Mouse (Mus musculus) adrenal gland, postnatal 4 days (tissue): ENCODE measurements at regions not wholly inside any gene's neighbourhood (a gene's known extent, or its start where the extent isn't known, plus 50 kb on each side); places are given as distances from the start of the nearest gene placed in this dataset.

Experiments
- DNase-seq, 2 experiments: peaks; one replicate each; pipeline ENCODE4 v3.0.0; 2021 to 2022; ENCODE audit warnings: low spot score in 2 of 2, mixed read lengths in 2 of 2

GRCm38 (mm10) chr8:127885211-127885610 is 473.2 kb upstream of the Nrp1 start:
- DNase-seq, result no peak

GRCm38 (mm10) chr8:127885831-127886230 is 472.6 kb upstream of the Nrp1 start:
- no peak for DNase-seq

DNA sequence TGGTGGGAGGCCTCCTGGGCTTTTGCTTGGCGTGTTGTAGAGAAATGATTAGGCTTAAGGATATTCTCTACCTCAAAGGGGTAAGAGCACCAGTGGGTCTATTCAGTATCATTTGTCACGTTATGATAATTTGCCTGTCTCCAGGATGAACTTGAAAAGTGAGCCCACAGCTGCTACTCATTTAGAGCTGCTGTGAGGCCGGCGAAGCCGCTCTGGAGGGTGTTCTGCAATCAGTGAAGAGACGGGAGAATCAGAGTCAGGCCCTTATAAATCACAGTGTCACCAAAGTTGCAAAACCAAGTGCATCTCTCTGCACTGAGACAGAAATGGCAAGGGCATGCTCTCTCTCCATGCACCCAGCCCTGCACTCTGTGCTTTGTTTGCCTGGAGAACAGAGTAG is 467.7 kb upstream of the Nrp1 start:
- no peak for DNase-seq

GRCm38 (mm10) chr8:127894284-127894683 is 464.1 kb upstream of the Nrp1 start:
- DNase-seq, result no peak

DNA sequence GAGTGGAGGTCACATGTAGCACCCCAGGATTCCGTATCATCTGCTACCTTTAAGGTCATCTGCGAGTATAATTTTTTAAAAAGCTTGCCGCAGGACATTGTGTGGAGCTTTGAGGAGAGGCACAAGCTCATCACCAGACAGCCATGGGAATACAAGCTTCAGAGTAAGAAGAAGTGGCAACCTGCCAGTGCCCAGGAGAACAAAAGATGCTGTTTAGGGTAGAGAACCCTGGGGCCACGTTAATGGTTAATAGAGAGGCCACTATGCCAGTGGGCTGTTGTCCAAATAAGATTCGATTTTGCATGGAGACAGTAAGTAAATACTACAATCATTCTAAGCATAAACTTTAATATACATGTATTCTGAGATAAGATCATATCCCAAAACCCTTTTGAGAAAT is 450.0 kb upstream of the Nrp1 start:
- no peak for DNase-seq

- no peak for DNase-seq
Measured at GRCm38 (mm10) chr8:127909580-127909979, 448.8 kb upstream of the Nrp1 start.

DNA sequence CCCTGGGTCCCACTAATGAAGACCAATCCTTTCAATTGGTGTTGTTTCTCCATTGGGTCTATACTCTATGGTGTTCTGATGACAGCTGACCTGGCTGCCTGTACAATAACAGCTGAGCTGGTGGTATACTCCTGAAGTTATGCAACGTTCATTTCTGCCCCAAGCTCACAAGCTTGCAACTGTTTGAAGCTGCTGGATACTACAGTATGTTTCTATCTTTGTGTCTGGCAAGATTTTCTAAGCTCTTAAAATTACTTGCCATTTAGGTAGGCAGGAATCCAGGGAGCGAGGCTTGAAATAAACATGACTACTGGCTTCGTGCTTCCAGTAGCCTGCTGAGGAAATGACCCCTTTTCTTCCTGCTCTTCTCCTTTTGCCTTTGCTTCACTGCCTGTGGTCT is 444.3 kb upstream of the Nrp1 start:
- no peak for DNase-seq

- no peak for DNase-seq
Measured at GRCm38 (mm10) chr8:127914914-127915313, 443.5 kb upstream of the Nrp1 start.

GRCm38 (mm10) chr8:127915591-127916028 is 442.8 kb upstream of the Nrp1 start:
- no peak for DNase-seq

DNA sequence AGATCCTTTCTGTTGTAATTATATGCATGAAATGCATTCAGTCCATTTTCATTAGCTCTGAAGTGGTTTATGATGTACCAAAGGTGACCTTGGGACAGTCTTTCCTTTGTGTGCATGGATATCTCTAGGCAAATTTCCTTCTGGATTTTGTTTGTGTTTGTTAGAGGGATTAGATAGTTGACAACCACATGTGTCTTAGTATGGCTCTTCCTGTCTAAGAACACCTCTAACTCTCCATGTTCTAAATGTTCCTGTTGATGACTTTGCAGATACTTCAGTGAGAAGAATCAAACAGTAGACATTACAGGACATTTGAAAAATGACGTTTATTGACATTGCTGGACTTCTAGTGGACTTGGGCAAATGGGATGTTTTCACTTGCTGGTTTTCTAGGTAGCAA is 436.5 kb upstream of the Nrp1 start:
- DNase-seq, result no peak

GRCm38 (mm10) chr8:127923321-127923720 is 435.1 kb upstream of the Nrp1 start:
- no peak for DNase-seq

- DNase-seq, result no peak
Measured at GRCm38 (mm10) chr8:127932276-127932675, 426.1 kb upstream of the Nrp1 start.

- no peak for DNase-seq
Measured at GRCm38 (mm10) chr8:127936792-127937435, 421.5 kb upstream of the Nrp1 start.

- no peak for DNase-seq
Measured at GRCm38 (mm10) chr8:127939284-127939985, 419.0 kb upstream of the Nrp1 start.

- DNase-seq, result no peak
Measured at GRCm38 (mm10) chr8:127939986-127940359, 418.4 kb upstream of the Nrp1 start.

- no peak for DNase-seq
Measured at GRCm38 (mm10) chr8:127942319-127942718, 416.1 kb upstream of the Nrp1 start.

DNA sequence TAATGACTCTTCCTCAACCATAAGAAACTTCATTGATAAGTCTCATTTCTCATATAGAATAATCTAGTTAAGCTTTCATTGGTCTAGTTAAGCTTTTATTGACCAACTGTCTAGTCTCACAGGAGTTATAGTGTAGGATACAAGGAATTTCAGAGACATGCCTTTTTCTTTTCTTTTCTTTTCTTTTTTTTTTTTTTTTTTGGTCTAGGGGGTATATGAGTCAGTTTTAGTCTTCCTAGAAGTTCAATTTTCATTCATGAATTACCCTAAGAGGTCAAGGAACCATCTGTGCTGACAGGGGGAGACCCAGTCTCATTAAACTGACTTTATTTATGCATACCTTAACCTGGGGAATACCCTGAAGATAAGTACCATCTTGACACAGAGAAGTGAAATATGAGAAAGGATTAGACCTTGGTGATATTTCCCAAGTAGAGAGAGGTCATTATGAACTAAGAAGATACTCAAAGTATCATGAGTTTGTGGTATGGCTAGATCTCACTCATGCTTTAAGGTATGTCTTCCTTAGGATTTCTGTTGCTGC is 413.4 kb upstream of the Nrp1 start:
- no peak for DNase-seq

DNA sequence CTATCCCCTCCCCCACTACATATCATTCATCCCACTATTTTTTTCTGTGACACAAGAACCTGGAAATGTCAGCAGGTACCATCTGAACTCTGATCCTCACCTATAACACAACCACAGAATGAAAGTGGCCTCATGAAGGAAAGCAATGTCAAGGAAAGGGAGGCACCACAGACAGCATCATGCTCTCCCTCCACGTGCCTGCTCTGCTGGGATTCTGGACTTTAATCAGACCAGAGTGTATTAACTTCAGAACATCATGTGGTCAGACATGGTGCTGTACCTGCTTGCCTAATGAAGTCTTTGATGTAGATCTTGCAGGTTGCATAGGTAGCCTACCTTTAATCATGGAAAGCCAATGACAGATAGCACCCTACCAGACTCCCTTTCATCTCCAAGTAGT is 400.8 kb upstream of the Nrp1 start:
- no peak for DNase-seq

- no peak for DNase-seq
Measured at GRCm38 (mm10) chr8:127958351-127959044, 399.9 kb upstream of the Nrp1 start.

GRCm38 (mm10) chr8:127962862-127963261 is 395.5 kb upstream of the Nrp1 start:
- DNase-seq, result no peak

DNA sequence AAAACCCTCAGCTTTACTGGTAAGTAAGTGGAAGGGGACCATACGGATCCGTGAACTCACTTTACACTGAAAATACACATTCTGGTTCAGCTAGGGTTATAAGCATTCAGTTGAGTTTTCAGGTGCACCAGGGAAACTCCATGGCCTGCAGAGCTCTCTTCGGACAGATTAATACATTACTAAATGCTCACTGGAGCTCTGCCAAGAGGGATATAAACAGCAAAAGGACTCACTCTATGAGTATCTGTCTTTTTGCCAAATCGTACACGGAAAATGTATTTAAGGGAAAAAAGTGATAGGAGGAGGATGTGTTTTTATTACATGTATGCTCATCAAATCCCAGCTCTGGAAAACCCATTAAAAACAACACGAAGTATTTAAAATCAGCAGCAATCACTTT is 394.8 kb upstream of the Nrp1 start:
- no peak for DNase-seq

GRCm38 (mm10) chr8:127964801-127965200 is 393.6 kb upstream of the Nrp1 start:
- no peak for DNase-seq
